Mouse (Mus musculus) bone marrow macrophage, adult 2 months (primary cell): ENCODE results near the gene Uvrag.

Source experiments
- CTCF ChIP-seq: IDR thresholded peaks from 2 replicates; pipeline ENCODE4 v1.5.1; 2012; ENCODE audit warnings: low read depth, mild to moderate bottlenecking, low read length, moderate library complexity
- POLR2A ChIP-seq: IDR thresholded peaks from 2 replicates; pipeline ENCODE4 v1.6.1; 2012; ENCODE audit warnings: mild to moderate bottlenecking, low read depth, low read length, borderline replicate concordance

DNA sequence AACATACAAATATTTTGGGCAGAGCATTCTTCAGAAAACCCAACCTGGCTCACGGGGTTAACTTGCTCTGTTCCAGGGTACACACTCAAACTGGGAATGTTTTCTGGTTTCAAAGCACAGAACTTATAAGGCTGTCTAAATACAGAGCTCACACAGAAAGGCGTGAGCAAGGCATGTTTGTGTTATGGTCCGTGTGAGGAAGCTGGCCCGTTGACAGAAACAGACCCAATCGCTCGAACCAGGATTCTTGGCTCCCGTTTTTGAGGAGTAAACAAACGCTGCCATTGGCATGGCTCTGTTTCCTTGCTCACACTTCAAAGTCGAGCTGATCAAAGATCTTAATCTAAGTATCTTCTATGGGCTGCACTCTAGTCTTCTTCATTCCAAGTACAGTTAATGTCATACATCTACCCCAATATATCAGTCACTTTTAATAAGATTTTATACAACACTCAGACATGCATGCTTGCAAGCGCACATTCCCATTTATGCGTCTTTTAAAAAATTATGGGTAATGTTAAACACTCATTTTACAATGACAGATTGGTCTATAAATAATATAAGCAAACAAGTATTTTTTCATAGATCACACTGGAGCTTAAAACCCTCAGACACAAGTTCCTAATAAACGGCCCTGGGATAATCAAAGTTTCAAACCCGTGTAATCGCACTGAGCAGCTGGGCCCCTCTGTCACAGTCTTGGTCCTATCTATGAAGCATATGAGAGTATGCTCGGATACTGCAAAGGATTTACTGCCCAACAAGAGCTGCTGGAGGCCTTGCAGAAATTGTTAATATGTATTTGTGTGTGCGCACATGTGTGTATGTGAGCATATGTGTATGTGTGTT lies 133.2 kb downstream of the Uvrag start:
- TF ChIP-seq CTCF (no peak), POLR2A (no peak)
